Mouse (Mus musculus) cortical plate, adult 2 months (tissue): ENCODE measurements around the gene Acot7. TPM values are rescaled to one million over a fixed set of nuclear protein-coding genes. Genes with fewer than 3 reads are reported as not detected.

ENCODE experiments used
- H3K27ac ChIP-seq: fragments of 200-500 bp; 2 replicates; pipeline ENCODE4 v1.5.1; 2012; ENCODE audit warnings: low read length, control low read depth, inconsistent platforms; ENCODE audit not compliant: insufficient read depth
- H3K4me1 ChIP-seq: fragments of 200-500 bp; 2 replicates; pipeline ENCODE4 v1.6.1; 2011; ENCODE audit warnings: low read length; ENCODE audit not compliant: control insufficient read depth, insufficient read depth
- H3K4me3 ChIP-seq: fragments of 200-500 bp; 2 replicates; pipeline ENCODE4 v1.5.1; 2011; ENCODE audit warnings: mild to moderate bottlenecking, low read length, control low read depth; ENCODE audit not compliant: insufficient read depth
- CTCF ChIP-seq: fragments of 200-500 bp; IDR thresholded peaks from 2 replicates; pipeline ENCODE4 v1.5.1; 2011; ENCODE audit warnings: mild to moderate bottlenecking, control low read depth, low read length; ENCODE audit not compliant: insufficient read depth; ENCODE audit errors: extremely low read depth
- POLR2A ChIP-seq: fragments of 200-500 bp; IDR thresholded peaks from 2 replicates; pipeline ENCODE4 v1.6.1; 2011; ENCODE audit warnings: mild to moderate bottlenecking, low read length, control low read depth; ENCODE audit not compliant: insufficient read depth; ENCODE audit errors: extremely low read depth
- polyA plus RNA-seq: library from polyadenylated mRNA; depleted of rRNA; stranded (reverse); fragments of >200 nt; gene quantifications from 2 replicates; pipeline ENCODE4 v1.2.3, GENCODE M21; 2012

Acot7 gene
- polyA plus RNA-seq, 1 experiment = 333 TPM

DNA sequence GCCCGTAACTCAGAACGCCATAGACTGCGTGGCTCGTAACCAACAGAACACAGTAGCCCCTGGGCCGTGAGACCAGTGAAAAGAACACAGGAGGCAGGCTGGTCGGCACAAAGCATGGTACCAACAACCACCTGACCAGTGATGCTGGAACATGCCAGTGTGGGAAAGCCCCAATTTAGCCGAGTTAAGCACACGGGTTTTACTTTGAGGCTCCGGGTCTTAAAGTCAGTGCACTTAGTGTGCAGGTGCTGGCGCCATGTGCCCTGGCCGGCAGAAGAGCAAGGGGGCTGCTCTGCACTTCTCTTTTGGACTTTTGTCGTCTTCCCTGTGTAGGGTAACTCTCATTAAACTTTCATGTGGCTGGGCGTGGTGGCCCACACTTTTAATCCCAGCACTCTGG lies 92.0 kb downstream of the Acot7 start:
- TF ChIP-seq POLR2A = no peak
- H3K4me3 ChIP-seq = no peak overlapping the region
- H3K4me1 ChIP-seq = peaks cover 4% of the 10 kb centered on the region
- H3K27ac ChIP-seq = no peak overlapping the region

DNA sequence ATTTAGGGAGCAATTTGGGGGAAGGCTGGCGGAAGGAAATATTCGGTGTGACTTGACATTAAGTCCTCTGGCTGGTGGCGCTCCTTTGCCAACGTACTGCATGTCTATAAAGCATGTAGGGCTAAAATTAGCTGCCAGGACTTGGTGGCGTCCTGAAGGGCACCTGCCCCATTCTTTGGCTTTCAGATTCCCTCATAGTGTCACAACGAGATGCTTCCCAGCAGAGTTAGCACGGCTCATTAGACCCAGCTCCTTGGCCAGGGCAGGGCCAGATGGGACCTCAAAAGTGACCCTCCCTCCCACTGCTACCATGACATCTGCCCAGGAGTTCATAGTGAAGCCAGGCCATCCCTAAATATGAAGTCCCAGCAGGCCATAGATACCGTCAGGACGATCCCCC lies 92.7 kb downstream of the Acot7 start:
- Histone ChIP-seq H3K27ac (no peak overlapping the region), H3K4me3 (no peak overlapping the region), H3K4me1 (peaks cover 6% of the 10 kb centered on the region)
- TF ChIP-seq POLR2A (no peak), CTCF (no peak)

DNA sequence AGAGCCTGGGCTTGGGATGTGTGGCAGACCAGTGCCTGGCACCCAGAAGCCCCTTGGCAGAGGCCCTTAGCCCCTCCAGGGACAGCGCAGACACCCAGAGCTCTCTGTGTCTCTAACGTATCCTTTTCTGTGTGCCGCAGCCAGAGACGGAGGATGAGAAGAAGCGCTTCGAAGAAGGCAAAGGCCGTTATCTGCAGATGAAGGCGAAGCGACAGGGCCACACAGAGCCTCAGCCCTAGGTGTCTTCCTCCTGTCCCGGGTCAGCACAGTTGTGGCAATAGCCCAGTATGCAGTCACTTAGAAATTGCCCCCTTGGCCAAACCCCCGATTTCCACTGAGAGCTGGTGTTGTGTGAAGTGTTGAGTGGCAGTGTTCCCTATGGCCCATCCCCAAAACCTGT lies 93.4 kb downstream of the Acot7 start:
- TF ChIP-seq CTCF = no peak
- H3K4me3 ChIP-seq = no peak overlapping the region
- no peak overlapping the region for H3K27ac ChIP-seq
- peaks cover 4% of the 10 kb centered on the region for H3K4me1 ChIP-seq

DNA sequence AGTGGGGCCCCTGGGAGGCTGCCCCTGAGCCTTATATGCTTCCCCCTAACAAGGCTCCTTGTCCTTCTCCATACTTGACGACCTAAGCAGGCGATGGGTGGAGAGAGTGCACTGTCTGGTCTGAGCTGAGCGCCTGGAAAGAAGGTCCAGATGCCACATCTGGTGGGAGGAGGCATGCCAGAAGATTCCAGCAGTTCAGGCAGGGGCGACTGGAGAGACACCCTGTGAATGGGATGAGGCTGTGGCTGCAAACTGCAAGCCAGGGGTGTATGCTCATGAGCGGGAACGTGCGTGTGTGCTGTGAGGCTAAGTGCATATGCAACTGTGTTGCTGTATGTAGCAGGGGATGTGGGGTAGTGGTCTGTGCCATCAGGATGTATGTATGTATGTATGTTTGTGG lies 94.1 kb downstream of the Acot7 start:
- Histone ChIP-seq H3K4me1 (peaks cover 4% of the 10 kb centered on the region), H3K27ac (no peak overlapping the region), H3K4me3 (no peak overlapping the region)
- TF ChIP-seq POLR2A (no peak), CTCF (no peak)

DNA sequence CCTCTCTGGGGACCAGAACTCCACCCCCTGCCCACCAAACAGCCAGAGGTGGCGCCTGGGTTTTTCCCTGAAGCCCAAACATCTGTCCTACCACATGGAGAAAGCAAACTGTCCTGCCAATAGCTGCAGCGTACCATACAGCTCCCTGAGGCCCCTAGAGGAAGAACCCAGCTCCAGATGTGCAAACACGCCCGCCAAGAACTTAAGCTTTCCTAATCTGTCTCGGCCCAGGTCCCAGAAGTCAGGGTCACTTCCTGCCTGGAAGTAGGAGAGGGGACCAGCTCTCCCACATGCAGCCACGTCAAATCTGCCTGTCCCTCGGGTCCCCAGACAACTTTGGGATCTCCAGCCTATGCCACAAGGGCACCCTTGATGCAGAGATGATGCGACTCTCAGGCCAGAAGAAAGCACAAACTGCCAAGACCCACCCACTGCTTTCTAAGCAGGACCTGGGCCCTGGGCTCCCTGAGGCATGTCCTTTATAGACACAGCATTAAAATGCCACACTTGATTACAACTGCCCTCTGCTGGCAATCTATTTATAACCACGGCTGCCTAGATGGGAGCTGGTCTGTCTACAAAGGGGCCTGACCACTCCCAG lies 94.6 kb downstream of the Acot7 start:
- no peak overlapping the region for H3K4me3 ChIP-seq
- H3K27ac ChIP-seq = no peak overlapping the region
- peaks cover 4% of the 10 kb centered on the region for H3K4me1 ChIP-seq

DNA sequence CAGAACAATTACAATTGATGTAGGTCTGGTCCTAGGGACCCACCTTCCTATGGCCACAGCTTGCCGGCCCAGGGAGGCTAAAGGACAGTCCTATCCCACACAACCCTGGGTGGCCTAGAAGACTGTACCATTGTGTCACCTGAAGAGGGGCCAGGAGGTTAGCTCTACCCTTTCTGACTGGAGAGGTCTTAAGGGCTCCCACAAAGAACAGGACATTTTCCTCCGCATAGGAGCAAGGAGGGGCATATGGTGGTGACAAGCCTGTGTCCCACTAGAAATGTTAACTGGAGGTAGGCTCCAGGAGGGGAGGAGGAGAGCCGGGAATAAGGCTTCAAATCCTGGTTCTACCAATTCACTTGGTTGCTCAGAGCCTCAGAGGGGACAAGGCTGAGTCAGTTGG lies 95.3 kb downstream of the Acot7 start:
- Histone ChIP-seq H3K4me3 (no peak overlapping the region), H3K27ac (no peak overlapping the region), H3K4me1 (peaks cover 4% of the 10 kb centered on the region)
- no peak for TF ChIP-seq CTCF
- TF ChIP-seq POLR2A = no peak

More for the DNA sequence above, 94.6 kb downstream of the Acot7 start:
- no peak for TF ChIP-seq POLR2A
- TF ChIP-seq CTCF = 0 out of 2 replicates have a peak, but pooled peaks have one; percentile 5

DNA sequence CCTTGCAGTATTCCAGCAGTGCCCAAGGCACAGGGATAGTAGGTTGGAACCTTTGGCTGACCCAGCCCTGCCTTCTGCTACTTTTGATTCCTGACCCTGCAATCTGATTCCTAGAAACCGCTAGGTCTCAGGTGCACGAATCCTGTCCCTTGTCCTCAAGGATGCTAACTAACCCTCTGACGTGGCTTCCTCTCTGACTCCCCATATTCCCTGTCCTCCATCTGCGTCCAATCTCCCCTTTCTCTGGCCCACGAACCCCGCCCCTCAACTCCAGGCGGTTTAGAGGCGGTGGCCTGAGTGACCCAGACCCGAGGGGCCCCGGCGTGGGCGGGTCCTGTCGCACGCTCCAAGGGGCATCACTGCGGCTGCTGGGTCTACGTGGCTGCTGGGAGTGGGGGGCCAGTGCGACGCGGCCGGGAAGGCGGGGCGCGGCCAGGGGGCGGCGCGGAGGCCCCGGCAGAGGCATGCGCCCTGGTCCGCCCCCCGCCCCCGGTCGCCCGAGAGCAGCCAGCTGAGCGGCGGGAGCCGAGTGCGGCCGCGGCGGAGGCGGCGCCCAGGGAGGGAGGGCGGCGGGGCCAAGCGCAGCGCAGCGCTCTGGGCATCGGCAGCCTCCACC lies 95.8 kb downstream of the Acot7 start, which contains the start of gene Gpr153:
Gene Gpr153, plus strand, starts transcription at position 612 of the 616 bp plus-strand sequence.
- TF ChIP-seq CTCF = no peak
- TF ChIP-seq POLR2A = no peak
- no peak within 1 kb of the TSS for H3K27ac ChIP-seq
- peak within 1 kb of the TSS; percentile 48 for H3K4me3 ChIP-seq
- peaks cover 5% of the 10 kb centered on the region for H3K4me1 ChIP-seq

DNA sequence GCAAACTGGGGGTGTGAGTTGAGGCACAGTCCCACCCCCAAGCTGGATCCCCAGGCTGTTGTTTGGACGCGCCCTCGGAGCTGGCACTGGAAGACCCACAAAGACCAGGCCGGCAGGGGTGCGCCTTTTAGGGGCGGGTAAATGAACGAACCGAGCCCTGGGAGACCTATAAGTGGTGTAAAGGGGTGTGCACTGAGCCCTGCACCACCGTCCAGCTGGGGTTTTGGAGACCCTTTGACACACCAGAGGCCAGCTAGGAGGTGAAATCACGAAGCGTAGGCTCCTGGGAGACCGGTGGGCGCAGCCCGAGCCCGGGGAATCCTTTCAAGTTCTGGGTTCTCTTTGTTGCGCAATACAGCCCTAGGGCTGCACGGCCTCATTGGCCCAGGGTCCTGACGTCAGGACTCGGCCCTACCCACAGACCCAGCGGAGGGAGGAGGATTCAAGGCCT lies 96.8 kb downstream of the Acot7 start:
- TF ChIP-seq POLR2A (no peak), CTCF (no peak)
- peak overlapping the region; percentile 48 for H3K4me3 ChIP-seq
- H3K4me1 ChIP-seq = peaks cover 6% of the 10 kb centered on the region; the same call in 1 of the 2 replicates
- no peak overlapping the region for H3K27ac ChIP-seq

DNA sequence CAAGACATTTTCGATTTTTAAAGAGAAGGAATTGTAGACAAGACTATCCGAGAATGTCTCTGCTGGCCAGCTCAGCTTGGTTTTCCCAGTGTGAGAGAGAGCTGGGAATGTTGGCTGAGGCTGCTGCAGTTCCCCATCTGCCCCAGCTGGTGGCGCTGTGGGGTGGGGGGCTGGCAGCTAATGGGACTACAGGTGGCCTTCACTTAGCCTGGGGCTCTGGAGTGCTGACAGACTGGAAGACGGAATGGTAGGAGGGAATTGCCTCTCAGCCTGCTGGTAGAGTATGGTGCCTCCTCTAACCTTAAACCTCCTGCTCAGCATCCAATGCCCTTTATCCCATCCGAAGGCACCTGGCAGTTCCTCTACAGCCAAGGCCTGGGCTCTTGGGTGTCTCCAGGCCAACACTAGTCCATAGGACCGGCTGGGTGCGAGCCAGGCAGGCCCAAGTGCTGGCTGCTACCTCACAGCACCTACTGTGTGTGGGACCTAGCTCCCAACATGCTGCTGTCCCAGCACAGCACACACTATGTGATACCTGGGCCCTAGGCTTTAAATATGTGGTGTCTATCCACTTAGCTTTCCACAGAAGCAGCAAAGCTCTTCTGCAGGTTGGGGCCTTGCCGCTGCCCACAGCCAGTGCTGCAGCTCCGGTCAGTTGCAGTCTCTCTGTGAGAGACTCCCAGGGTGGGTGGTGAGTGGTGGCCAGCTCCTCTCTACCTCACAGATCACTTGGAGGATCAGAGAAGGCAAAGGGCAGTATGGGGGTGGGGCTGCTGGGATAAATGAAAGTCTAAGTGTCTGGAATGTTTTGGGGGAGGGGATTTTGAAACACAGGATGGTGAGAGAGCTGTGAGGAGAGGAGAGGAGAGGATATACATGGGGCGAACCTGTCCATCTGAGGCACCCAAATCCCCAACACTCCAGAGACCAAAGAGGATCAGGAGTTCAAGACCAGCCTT lies 98.7 kb downstream of the Acot7 start:
- TF ChIP-seq CTCF (peak; percentile 43), POLR2A (no peak)
- H3K27ac ChIP-seq = no peak overlapping the region
- H3K4me3 ChIP-seq = no peak overlapping the region
- H3K4me1 ChIP-seq = peaks cover 6% of the 10 kb centered on the region; the same call in 1 of the 2 replicates
